Mouse (Mus musculus): Measurements from ENCODE around the gene Eps8l1.
"Not testable (repeated sequence)": the region's sequence is repeated elsewhere in the genome, so short reads cannot be mapped to it uniquely, and the experiment has no call there.

The Eps8l1 gene

GRCm38 (mm10) chr7:4460576-4461434 is at the start of gene Eps8l1:
Eps8l1 (plus strand) TSS chr7:4460674.
- in situ Hi-C loops (cut with MboI; ENCODE audit: low pct_unique_long_range_greater_than_20kb in 1 of 2, low sequenced_read_pairs in 2 of 2, unreplicated experiment in 1 of 2) = no loop called here

- in situ Hi-C loops (cut with MboI; ENCODE audit: low pct_unique_long_range_greater_than_20kb in 1 of 2, low sequenced_read_pairs in 2 of 2, unreplicated experiment in 1 of 2) = not testable (repeated sequence)
Observed at GRCm38 (mm10) chr7:4412406-4412805, 48.1 kb upstream of the Eps8l1 start.

GRCm38 (mm10) chr7:4419681-4420080 is 40.8 kb upstream of the Eps8l1 start:
- in situ Hi-C loops (cut with MboI; ENCODE audit: low pct_unique_long_range_greater_than_20kb in 1 of 2, low sequenced_read_pairs in 2 of 2, unreplicated experiment in 1 of 2) = no loop called here

- in situ Hi-C loops (cut with MboI; ENCODE audit: low pct_unique_long_range_greater_than_20kb in 1 of 2, low sequenced_read_pairs in 2 of 2, unreplicated experiment in 1 of 2) = no loop called here
Observed at GRCm38 (mm10) chr7:4420230-4420629, 40.2 kb upstream of the Eps8l1 start.

GRCm38 (mm10) chr7:4427161-4427912 is 33.1 kb upstream of the Eps8l1 start:
- in situ Hi-C loops (cut with MboI; ENCODE audit: low pct_unique_long_range_greater_than_20kb in 1 of 2, low sequenced_read_pairs in 2 of 2, unreplicated experiment in 1 of 2) = loop anchor here (5.0 to 25.0 kb wide), 2 partner anchors 290 to 300 kb away; partner anchors contain the start of gene Leng8 (in 1 of the 2)

- in situ Hi-C loops (cut with MboI; ENCODE audit: low pct_unique_long_range_greater_than_20kb in 1 of 2, low sequenced_read_pairs in 2 of 2, unreplicated experiment in 1 of 2) = loop anchor here in 1 of 2 experiments (25.0 kb wide), 1 partner anchor 293 kb away; the partner anchor contains the start of gene Leng8
Observed at GRCm38 (mm10) chr7:4430246-4430844, 30.1 kb upstream of the Eps8l1 start.

- in situ Hi-C loops (cut with MboI; ENCODE audit: low pct_unique_long_range_greater_than_20kb in 1 of 2, low sequenced_read_pairs in 2 of 2, unreplicated experiment in 1 of 2) = loop anchor here in 1 of 2 experiments (25.0 kb wide), 1 partner anchor 294 kb away; the partner anchor contains the start of gene Leng8
Observed at GRCm38 (mm10) chr7:4431548-4431947, 28.9 kb upstream of the Eps8l1 start.

GRCm38 (mm10) chr7:4432026-4432425 is 28.4 kb upstream of the Eps8l1 start:
- in situ Hi-C loops (cut with MboI; ENCODE audit: low pct_unique_long_range_greater_than_20kb in 1 of 2, low sequenced_read_pairs in 2 of 2, unreplicated experiment in 1 of 2) = loop anchor here in 1 of 2 experiments (25.0 kb wide), 1 partner anchor 295 kb away; the partner anchor contains the start of gene Leng8

GRCm38 (mm10) chr7:4437721-4438120 is 22.8 kb upstream of the Eps8l1 start:
- in situ Hi-C loops (cut with MboI; ENCODE audit: low pct_unique_long_range_greater_than_20kb in 1 of 2, low sequenced_read_pairs in 2 of 2, unreplicated experiment in 1 of 2) = loop anchor here in 1 of 2 experiments (25.0 kb wide), 1 partner anchor 300 kb away; the partner anchor contains the start of gene Leng8

- in situ Hi-C loops (cut with MboI; ENCODE audit: low pct_unique_long_range_greater_than_20kb in 1 of 2, low sequenced_read_pairs in 2 of 2, unreplicated experiment in 1 of 2) = loop anchor here in 1 of 2 experiments (25.0 kb wide), 1 partner anchor 303 kb away; the partner anchor contains the start of gene Leng8
Observed at GRCm38 (mm10) chr7:4440549-4440948, 19.9 kb upstream of the Eps8l1 start.

- in situ Hi-C loops (cut with MboI; ENCODE audit: low pct_unique_long_range_greater_than_20kb in 1 of 2, low sequenced_read_pairs in 2 of 2, unreplicated experiment in 1 of 2) = loop anchor here in 1 of 2 experiments (25.0 kb wide), 1 partner anchor 308 kb away; the partner anchor contains the start of gene Leng8
Observed at GRCm38 (mm10) chr7:4445216-4445791, 15.2 kb upstream of the Eps8l1 start, which contains the start of gene Rdh13. Rdh13 (minus strand) TSS chr7:4445649.

- in situ Hi-C loops (cut with MboI; ENCODE audit: low pct_unique_long_range_greater_than_20kb in 1 of 2, low sequenced_read_pairs in 2 of 2, unreplicated experiment in 1 of 2) = loop anchor here in 1 of 2 experiments (25.0 kb wide), 1 partner anchor 310 kb away; the partner anchor contains the start of gene Leng8
Observed at GRCm38 (mm10) chr7:4447138-4447537, 13.3 kb upstream of the Eps8l1 start.

- in situ Hi-C loops (cut with MboI; ENCODE audit: low pct_unique_long_range_greater_than_20kb in 1 of 2, low sequenced_read_pairs in 2 of 2, unreplicated experiment in 1 of 2) = loop anchor here in 1 of 2 experiments (25.0 kb wide), 1 partner anchor 311 kb away; the partner anchor contains the start of gene Leng8
Observed at GRCm38 (mm10) chr7:4448439-4448838, 12.0 kb upstream of the Eps8l1 start.

- in situ Hi-C loops (cut with MboI; ENCODE audit: low pct_unique_long_range_greater_than_20kb in 1 of 2, low sequenced_read_pairs in 2 of 2, unreplicated experiment in 1 of 2) = loop anchor here in 1 of 2 experiments (25.0 kb wide), 1 partner anchor 312 kb away; the partner anchor contains the start of gene Leng8
Observed at GRCm38 (mm10) chr7:4449211-4449610, 11.3 kb upstream of the Eps8l1 start.

- in situ Hi-C loops (cut with MboI; ENCODE audit: low pct_unique_long_range_greater_than_20kb in 1 of 2, low sequenced_read_pairs in 2 of 2, unreplicated experiment in 1 of 2) = no loop called here
Observed at GRCm38 (mm10) chr7:4452644-4453043, 7.8 kb upstream of the Eps8l1 start.

- in situ Hi-C loops (cut with MboI; ENCODE audit: low pct_unique_long_range_greater_than_20kb in 1 of 2, low sequenced_read_pairs in 2 of 2, unreplicated experiment in 1 of 2) = no loop called here
Observed at GRCm38 (mm10) chr7:4464194-4464824, 3.8 kb downstream of the Eps8l1 start.

GRCm38 (mm10) chr7:4467801-4468200 is 7.3 kb downstream of the Eps8l1 start:
- in situ Hi-C loops (cut with MboI; ENCODE audit: low pct_unique_long_range_greater_than_20kb in 1 of 2, low sequenced_read_pairs in 2 of 2, unreplicated experiment in 1 of 2) = no loop called here
